Mouse (Mus musculus) neutrophil, adult 65 days (primary cell): ENCODE measurements around the gene Ppp2ca. TPM values are rescaled to one million over a fixed set of nuclear protein-coding genes. Genes with fewer than 3 reads are reported as not detected.

Experiments
- total RNA-seq: library from RNA; stranded (reverse); gene quantifications from 2 replicates; pipeline ENCODE4 v1.2.4, GENCODE M21; 2023

Ppp2ca gene
- 112 and 126 TPM in 2 replicates for total RNA-seq

GRCm38 (mm10) chr11:52098398-52098946 is at the start of gene Ppp2ca:
Ppp2ca (plus strand) TSS chr11:52098681.

DNA sequence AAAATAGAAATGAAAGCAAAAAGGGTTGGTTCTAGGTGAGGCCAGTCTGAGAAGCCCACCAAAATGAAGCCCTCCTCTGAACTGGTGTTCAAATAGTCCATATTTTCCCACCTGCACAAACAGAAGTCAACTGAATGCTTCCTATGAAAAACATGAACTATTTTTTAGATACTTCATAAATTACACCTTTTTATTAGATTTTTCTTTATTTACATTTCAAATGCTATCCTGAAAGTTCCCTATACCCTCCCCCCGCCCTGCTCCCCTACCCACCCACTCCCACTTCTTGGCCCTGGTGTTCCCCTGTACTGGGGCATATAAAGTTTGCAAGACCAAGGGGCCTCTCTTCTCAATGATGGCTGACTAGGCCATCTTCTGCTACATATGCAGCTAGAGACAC is 46.9 kb downstream of the Ppp2ca start, which contains the start of gene Olfr1373:
TSS of gene Olfr1373 (minus strand) at position 101 of the 400 bp plus-strand sequence.

Other genes with a start within 250 kb of the Ppp2ca start
- 8.4 and 9.4 TPM in 2 replicates for gene Jade2, start 241.0 kb upstream of the Ppp2ca start, total RNA-seq
- 26.0 and 30.6 TPM in 2 replicates for gene Cdkn2aipnl, start 131.0 kb upstream of the Ppp2ca start, total RNA-seq
- 185 and 215 TPM in 2 replicates for gene Ube2b, start 97.9 kb upstream of the Ppp2ca start, total RNA-seq
- gene Cdkl3, start 94.5 kb upstream of the Ppp2ca start, total RNA-seq = 2.2 and 3.9 TPM in 2 replicates
- not detected in 2 replicates for gene Olfr1373, start 46.8 kb downstream of the Ppp2ca start, total RNA-seq
- gene Olfr1371, start 115.3 kb downstream of the Ppp2ca start, total RNA-seq = not detected in 2 replicates
- 64.0 and 73.0 TPM in 2 replicates for gene Skp1a, start 133.3 kb downstream of the Ppp2ca start, total RNA-seq
- gene Tcf7, start 184.3 kb downstream of the Ppp2ca start, total RNA-seq = 0.20 and 0.88 TPM in 2 replicates